Mouse (Mus musculus) myocyte (in vitro differentiated cells): ENCODE data around the gene Pcyox1.

Experiments used
- CEBPB ChIP-seq: IDR thresholded peaks from 2 replicates; pipeline ENCODE4 v1.6.1; 2011; ENCODE audit warnings: mild to moderate bottlenecking, moderate library complexity; ENCODE audit not compliant: poor library complexity, insufficient read depth, severe bottlenecking
- E2F4 ChIP-seq: IDR thresholded peaks from one replicate; pipeline ENCODE4 v1.6.1; 2011; ENCODE audit warnings: mild to moderate bottlenecking, control low read depth, moderate library complexity; ENCODE audit not compliant: insufficient read depth
- MAX ChIP-seq: IDR thresholded peaks from one replicate; pipeline ENCODE4 v1.6.1; 2011; ENCODE audit warnings: low read depth, mild to moderate bottlenecking, control low read depth
- MYOG ChIP-seq, 3 experiments: IDR thresholded peaks; one replicate each; pipeline ENCODE4 v1.6.1; 2011; ENCODE audit warnings: control low read depth in 2 of 3, low read depth in 2 of 3, mild to moderate bottlenecking in 2 of 3; ENCODE audit not compliant: insufficient read length in 2 of 3, control insufficient read depth in 1 of 3, insufficient read depth in 1 of 3
- POLR2A ChIP-seq: IDR thresholded peaks from one replicate; pipeline ENCODE4 v1.6.1; 2011; ENCODE audit warnings: low read depth, mild to moderate bottlenecking, control low read depth, moderate library complexity; ENCODE audit not compliant: insufficient read length
- POLR2AphosphoS2 ChIP-seq: IDR thresholded peaks from one replicate; pipeline ENCODE4 v1.6.1; 2011; ENCODE audit warnings: low read depth, control low read depth; ENCODE audit not compliant: insufficient read length
- TCF12 ChIP-seq: IDR thresholded peaks from one replicate; pipeline ENCODE4 v1.6.1; 2011; ENCODE audit warnings: mild to moderate bottlenecking, control low read depth; ENCODE audit not compliant: poor library complexity, insufficient read depth, severe bottlenecking
- TCF3 ChIP-seq: IDR thresholded peaks from one replicate; pipeline ENCODE4 v1.6.1; 2011; ENCODE audit warnings: low read depth, control low read depth; ENCODE audit not compliant: insufficient read length
- USF1 ChIP-seq: IDR thresholded peaks from one replicate; pipeline ENCODE4 v1.6.1; 2011; ENCODE audit warnings: low read depth, mild to moderate bottlenecking, control low read depth, moderate library complexity

GRCm38 (mm10) chr6:86356956-86357355 lies 40.0 kb downstream of the Pcyox1 start:
- TF ChIP-seq TCF12 (no peak), POLR2A (no peak), E2F4 (no peak), POLR2AphosphoS2 (no peak), MYOG (IDR thresholded peaks at IDR 0.05; ENCODE audit: control insufficient read depth in 1 of 3, insufficient read depth in 1 of 3, insufficient read length in 2 of 3, low read depth in 2 of 3) (no peak), MAX (no peak), TCF3 (no peak), USF1 (no peak), CEBPB (no peak)
